Mouse (Mus musculus): ENCODE results near the gene Abtb1. TPM values are rescaled to one million over a fixed set of nuclear protein-coding genes. Genes with fewer than 3 reads are reported as not detected.

Gene Abtb1
- total RNA-seq, 2 experiments from 2014 or later: 39.7 to 40.5 TPM

GRCm38 (mm10) chr6:88838613-88839012, 3.2 kb downstream of the Abtb1 start:
- Histone ChIP-seq H3K4me3 (no peak overlapping the region), H3K27ac (no peak overlapping the region)
- intact Hi-C loops (cut with DNase I): no loop called here
- no peak for DNase-seq (ENCODE audit: extremely low spot score in 1 of 2, low spot score in 2 of 2)
- no peak for TF ChIP-seq CTCF (IDR thresholded peaks at IDR 0.05)

DNA sequence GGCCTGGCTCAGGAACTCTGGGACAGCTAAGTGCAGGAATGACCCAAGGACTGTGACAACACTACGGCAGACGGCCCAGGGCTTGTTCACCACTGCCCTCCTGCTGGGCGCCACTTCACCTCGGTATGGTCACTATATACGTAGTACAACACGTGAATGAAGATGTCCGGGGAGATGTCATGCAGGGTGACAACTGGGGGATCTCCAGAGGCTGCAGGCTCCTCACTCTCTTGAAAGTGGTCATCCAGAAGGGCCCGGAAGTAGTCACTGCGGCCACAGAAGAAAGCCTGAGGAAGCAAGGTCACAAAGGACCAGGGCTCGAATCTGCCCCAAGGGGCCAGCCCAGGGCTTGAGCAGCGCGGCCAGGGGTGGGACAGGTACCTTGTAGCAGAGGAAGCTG, 3.8 kb downstream of the Abtb1 start:
- H3K4me3 ChIP-seq: no peak overlapping the region
- intact Hi-C loops (cut with DNase I): no loop called here
- no peak overlapping the region for H3K27ac ChIP-seq
- no peak for TF ChIP-seq CTCF (IDR thresholded peaks at IDR 0.05)
- DNase-seq (ENCODE audit: extremely low spot score in 1 of 2, low spot score in 2 of 2): no peak

GRCm38 (mm10) chr6:88836178-88836819, 5.5 kb downstream of the Abtb1 start:
- DNase-seq (ENCODE audit: extremely low spot score in 1 of 2, low spot score in 2 of 2): no peak
- TF ChIP-seq CTCF (IDR thresholded peaks at IDR 0.05): no peak
- H3K4me3 ChIP-seq: no peak overlapping the region
- intact Hi-C loops (cut with DNase I): no loop called here
- H3K27ac ChIP-seq: no peak overlapping the region

DNA sequence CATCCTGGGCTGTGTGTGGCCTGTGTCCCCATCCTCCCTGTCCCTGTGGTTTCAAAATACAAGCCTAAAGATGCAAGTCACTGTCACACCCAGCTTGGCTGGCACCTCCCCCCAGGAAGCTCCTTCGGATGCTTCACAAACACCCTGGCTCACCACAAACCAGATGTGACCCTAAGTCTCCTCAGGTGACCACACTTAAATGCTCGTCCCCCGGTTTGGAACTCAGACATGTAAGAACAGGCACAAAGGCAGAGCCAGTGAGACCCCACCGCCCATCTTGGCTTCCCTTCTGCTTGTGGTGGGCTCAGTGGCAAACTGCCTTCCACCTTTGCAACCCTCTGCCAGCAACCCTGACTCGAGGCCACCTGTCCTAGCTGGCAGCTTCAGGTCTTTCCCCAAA, 6.7 kb downstream of the Abtb1 start:
- no peak overlapping the region for H3K27ac ChIP-seq

GRCm38 (mm10) chr6:88833340-88834140, 8.2 kb downstream of the Abtb1 start:
- DNase-seq (ENCODE audit: extremely low spot score in 1 of 2, low spot score in 2 of 2): no peak
- TF ChIP-seq CTCF (IDR thresholded peaks at IDR 0.05): no peak
- Histone ChIP-seq H3K4me3 (no peak overlapping the region), H3K27ac (no peak overlapping the region)
- intact Hi-C loops (cut with DNase I): no loop called here

More for the DNA sequence above, 6.7 kb downstream of the Abtb1 start:
- TF ChIP-seq CTCF (IDR thresholded peaks at IDR 0.05): no peak
- no peak for DNase-seq (ENCODE audit: extremely low spot score in 1 of 2, low spot score in 2 of 2)
- intact Hi-C loops (cut with DNase I): no loop called here
- H3K4me3 ChIP-seq: no peak overlapping the region

DNA sequence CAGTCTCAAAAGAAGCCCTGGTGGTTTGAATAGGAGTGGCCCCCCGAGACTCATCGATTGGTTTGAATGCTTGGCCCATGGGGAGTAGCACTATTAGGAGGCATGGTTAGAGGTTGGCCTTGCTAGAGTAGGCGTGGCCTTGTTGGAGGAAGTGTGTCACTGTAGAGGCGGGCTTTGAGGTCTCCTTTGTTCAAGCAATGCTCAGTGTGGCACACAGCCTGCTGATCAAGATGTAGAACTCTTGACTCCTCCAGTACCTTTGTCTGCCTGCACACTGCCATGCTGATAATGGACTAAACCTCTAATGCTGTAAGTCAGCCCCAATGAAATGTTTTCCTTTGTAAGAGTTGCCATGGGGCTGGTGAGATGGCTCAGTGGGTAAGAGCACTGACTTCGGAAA, 9.1 kb downstream of the Abtb1 start:
- intact Hi-C loops (cut with DNase I): no loop called here
- no peak for DNase-seq (ENCODE audit: extremely low spot score in 1 of 2, low spot score in 2 of 2)
- Histone ChIP-seq H3K27ac (peak overlapping the region; percentile 61; the same call in 1 of the 2 replicates), H3K4me3 (no peak overlapping the region)
- no peak for TF ChIP-seq CTCF (IDR thresholded peaks at IDR 0.05)

DNA sequence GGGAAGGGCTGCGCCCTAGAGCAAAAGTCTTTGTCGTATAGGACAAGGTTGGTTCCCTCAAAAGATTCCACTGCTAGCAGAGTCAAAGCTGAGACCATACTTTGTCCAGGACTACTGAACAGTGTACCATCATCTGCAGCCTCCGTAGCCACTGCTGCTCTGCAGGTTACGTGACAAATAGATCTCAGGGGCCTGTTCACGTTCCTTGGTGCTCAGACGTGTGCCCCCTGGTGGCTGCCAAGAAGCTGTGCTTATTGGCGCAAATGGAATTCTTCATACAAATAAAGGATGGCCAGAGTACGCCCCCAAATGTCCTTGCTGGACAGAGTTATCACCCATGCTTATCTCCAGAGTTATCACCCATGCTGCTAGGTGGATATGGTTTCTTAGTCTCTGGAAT, 10.3 kb downstream of the Abtb1 start:
- intact Hi-C loops (cut with DNase I): loop anchor here (1.0 to 2.0 kb wide), 2 partner anchors 243 to 282 kb away; no protein-coding TSS in a partner anchor
- peak; percentile 84 for TF ChIP-seq CTCF (IDR thresholded peaks at IDR 0.05)
- peak; percentile 65 to 73 for DNase-seq (ENCODE audit: extremely low spot score in 1 of 2, low spot score in 2 of 2)
- H3K27ac ChIP-seq: peak overlapping the region; percentile 63
- no peak overlapping the region for H3K4me3 ChIP-seq

DNA sequence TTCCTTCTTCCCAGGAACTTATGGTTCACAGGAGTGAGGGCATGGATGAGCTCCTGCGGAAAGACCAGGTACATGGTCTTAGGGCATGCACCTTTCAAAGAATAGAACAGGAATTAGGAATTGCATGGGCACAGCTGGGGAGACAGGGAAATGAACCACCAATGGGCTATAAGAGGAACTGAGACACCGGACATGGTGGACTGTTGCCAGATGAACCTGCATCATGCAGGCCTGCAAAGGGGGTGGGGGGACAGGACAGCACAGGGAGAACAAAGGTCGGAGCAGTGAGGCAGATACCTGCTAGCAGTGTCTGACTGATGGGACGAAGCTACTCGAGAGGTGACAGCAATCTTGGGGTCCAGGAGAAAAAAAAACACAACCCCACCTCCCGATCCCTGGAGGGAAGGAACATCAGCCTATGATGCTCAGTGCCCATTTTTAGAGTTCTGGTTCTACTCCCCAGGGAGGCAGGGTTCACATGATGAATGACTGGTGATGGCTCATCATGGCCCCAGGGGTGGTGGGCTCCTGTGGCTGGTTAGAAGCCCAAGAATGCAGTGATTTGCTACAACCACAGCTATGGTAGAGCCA, 11.6 kb downstream of the Abtb1 start:
- TF ChIP-seq CTCF (IDR thresholded peaks at IDR 0.05): no peak
- Histone ChIP-seq H3K4me3 (no peak overlapping the region), H3K27ac (no peak overlapping the region; the same call in 1 of the 2 replicates)
- DNase-seq (ENCODE audit: extremely low spot score in 1 of 2, low spot score in 2 of 2): no peak
- intact Hi-C loops (cut with DNase I): loop anchor here (2.0 kb wide), 1 partner anchor 241 kb away; no protein-coding TSS in a partner anchor

- no peak for DNase-seq (ENCODE audit: extremely low spot score in 1 of 2, low spot score in 2 of 2)
- H3K27ac ChIP-seq: no peak overlapping the region
- TF ChIP-seq CTCF (IDR thresholded peaks at IDR 0.05): no peak
- H3K4me3 ChIP-seq: no peak overlapping the region
- intact Hi-C loops (cut with DNase I): loop anchor here (5.0 kb wide), 1 partner anchor 102 kb away; no protein-coding TSS in a partner anchor
These were observed 12.2 kb downstream of the Abtb1 start for GRCm38 (mm10) chr6:88829579-88829978.

GRCm38 (mm10) chr6:88828206-88829009, 13.4 kb downstream of the Abtb1 start:
- no peak for DNase-seq (ENCODE audit: extremely low spot score in 1 of 2, low spot score in 2 of 2)
- intact Hi-C loops (cut with DNase I): loop anchor here (5.0 kb wide), 1 partner anchor 101 kb away; no protein-coding TSS in a partner anchor
- TF ChIP-seq CTCF (IDR thresholded peaks at IDR 0.05): no peak
- Histone ChIP-seq H3K4me3 (no peak overlapping the region), H3K27ac (peak overlapping the region; percentile 89)
